Mouse (Mus musculus) right cerebral cortex, postnatal 4 days (tissue): Measurements from ENCODE around the gene Esp34.

Experiments used
- DNase-seq: peaks from one replicate; pipeline ENCODE4 v3.0.0-alpha.2; 2022

The Esp34 gene

GRCm38 (mm10) chr17:38553892-38554291 lies at the start of gene Esp34:
TSS of gene Esp34 (plus strand) at chr17:38554192.
- DNase-seq, result no peak

- no peak for DNase-seq
These were observed 8.5 kb downstream of the Esp34 start for GRCm38 (mm10) chr17:38562527-38562926.
